Mouse (Mus musculus) bone marrow macrophage, adult 2 months (primary cell): ENCODE measurements at regions not wholly inside any gene's neighbourhood (a gene's known extent, or its start where the extent isn't known, plus 50 kb on each side); places are given as distances from the start of the nearest gene placed in this dataset.

Source experiments
- CTCF ChIP-seq: IDR thresholded peaks from 2 replicates; pipeline ENCODE4 v1.5.1; 2012; ENCODE audit warnings: low read depth, mild to moderate bottlenecking, low read length, moderate library complexity
- POLR2A ChIP-seq: IDR thresholded peaks from 2 replicates; pipeline ENCODE4 v1.6.1; 2012; ENCODE audit warnings: mild to moderate bottlenecking, low read depth, low read length, borderline replicate concordance

DNA sequence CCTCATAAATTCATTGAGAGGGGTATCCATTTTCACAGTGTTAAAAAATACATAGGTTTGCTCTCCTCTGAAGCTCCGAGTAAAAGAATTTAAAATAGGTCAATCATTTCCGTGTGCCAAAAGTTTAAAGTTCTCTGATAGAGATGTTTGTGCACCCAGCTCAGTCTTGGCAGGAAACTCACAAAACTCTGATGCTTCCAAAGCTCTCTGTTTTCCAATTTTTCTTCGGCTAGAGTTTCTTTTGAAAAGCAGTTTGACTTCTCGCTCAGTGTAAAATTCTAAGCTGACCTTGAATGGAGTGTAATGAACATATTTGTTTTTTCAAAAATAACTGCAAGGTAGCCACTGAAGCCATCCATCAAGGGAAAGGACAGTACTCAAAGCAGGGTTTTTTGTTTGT, 215.9 kb upstream of the Pgrmc2 start:
- TF ChIP-seq CTCF (no peak), POLR2A (no peak)
